Mouse (Mus musculus) heart, embryonic 16.5 days (tissue): ENCODE results near the gene Slc25a34. TPM values are rescaled to one million over a fixed set of nuclear protein-coding genes. Genes with fewer than 3 reads are reported as not detected.

Experiments
- ATAC-seq: fragments of 200-750 bp; cut with Nextera tagmentation; replicated peaks from 2 replicates; pipeline ENCODE4 v1.8.0; 2017; ENCODE audit warnings: moderate number of reproducible peaks; ENCODE audit not compliant: insufficient read depth, low FRiP score; ENCODE audit errors: extremely low read depth
- H3K27ac ChIP-seq: fragments of 300-500 bp; sonication (generic); 2 replicates; pipeline ENCODE4 v1.5.1; 2014; ENCODE audit warnings: mild to moderate bottlenecking, low read length, control low read depth, moderate library complexity
- H3K27me3 ChIP-seq: fragments of 300-500 bp; sonication (generic); 2 replicates; pipeline ENCODE4 v1.6.1; 2014; ENCODE audit warnings: low read length, mixed read lengths; ENCODE audit not compliant: control insufficient read depth, insufficient read depth
- H3K36me3 ChIP-seq: fragments of 300-500 bp; sonication (generic); 2 replicates; pipeline ENCODE4 v1.6.1; 2014; ENCODE audit not compliant: control insufficient read depth, insufficient read depth
- H3K4me1 ChIP-seq: fragments of 300-500 bp; sonication (generic); 2 replicates; pipeline ENCODE4 v1.6.1; 2014; ENCODE audit warnings: low read length, mixed read lengths; ENCODE audit not compliant: control insufficient read depth, insufficient read depth
- H3K4me2 ChIP-seq: fragments of 300-500 bp; sonication (generic); 2 replicates; pipeline ENCODE4 v1.6.1; 2014; ENCODE audit warnings: low read depth, mild to moderate bottlenecking, control low read depth, low read length
- H3K4me3 ChIP-seq: fragments of 300-500 bp; sonication (generic); 2 replicates; pipeline ENCODE4 v1.5.1; 2014; ENCODE audit warnings: mild to moderate bottlenecking, control low read depth, low read length
- H3K9ac ChIP-seq: fragments of 300-500 bp; sonication (generic); 2 replicates; pipeline ENCODE4 v1.6.1; 2014; ENCODE audit warnings: low read length, control low read depth
- H3K9me3 ChIP-seq: fragments of 300-500 bp; sonication (generic); replicated peaks from 2 replicates; pipeline ENCODE4 v1.6.1; 2016; ENCODE audit warnings: low read length; ENCODE audit not compliant: control insufficient read depth
- WGBS: fragments of 180-500 bp; shearing (Covaris S2); extraction: QIAGEN DNeasy Blood & Tissue Kit; methylation state at CpG from one replicate; pipeline ENCODE4 v1.1.7; 2014; 5-methylcytosine and 5-hydroxymethylcytosine counted together
- polyA plus RNA-seq: library from polyadenylated mRNA; unstranded; fragments of >200 nt; fragmentation: Nextera tagmentation; extraction: Ambion mirVana; gene quantifications from 2 replicates; pipeline ENCODE4 v1.2.1, GENCODE M21; 2015

Gene Slc25a34
- polyA plus RNA-seq, 1 experiment from 2014 or later, result 1.3 TPM

DNA sequence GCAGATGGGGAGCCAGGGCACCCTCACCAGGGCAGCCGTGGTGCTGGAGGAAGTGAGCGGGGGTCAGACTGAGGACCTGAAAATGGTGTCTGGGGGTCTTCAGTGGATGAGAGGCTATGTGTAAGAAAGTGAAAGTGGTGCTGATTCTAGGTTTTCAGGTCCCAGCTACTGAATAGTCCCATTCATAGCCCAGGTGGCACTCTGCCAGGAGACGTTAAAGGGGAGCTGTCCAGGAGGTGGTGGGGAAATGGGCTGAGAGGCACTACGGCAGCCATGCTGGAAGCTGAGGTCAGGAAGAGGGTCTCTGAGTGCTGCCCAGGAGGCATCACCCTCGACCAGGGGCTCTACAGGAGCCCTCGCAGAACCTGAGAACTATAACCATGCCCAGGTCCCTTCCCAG is 25.6 kb upstream of the Slc25a34 start:
- 59% methylated on average over 6 of the region's 6 CpGs for WGBS
- Histone ChIP-seq H3K9me3 (no peaks in the 10 kb centered on the region), H3K4me2 (no peak overlapping the region), H3K9ac (no peak overlapping the region), H3K4me3 (no peak overlapping the region), H3K36me3 (peaks cover 6% of the 10 kb centered on the region), H3K27me3 (no peaks in the 10 kb centered on the region), H3K27ac (no peak overlapping the region), H3K4me1 (peaks cover 16% of the 10 kb centered on the region)
- ATAC-seq, result no peak

DNA sequence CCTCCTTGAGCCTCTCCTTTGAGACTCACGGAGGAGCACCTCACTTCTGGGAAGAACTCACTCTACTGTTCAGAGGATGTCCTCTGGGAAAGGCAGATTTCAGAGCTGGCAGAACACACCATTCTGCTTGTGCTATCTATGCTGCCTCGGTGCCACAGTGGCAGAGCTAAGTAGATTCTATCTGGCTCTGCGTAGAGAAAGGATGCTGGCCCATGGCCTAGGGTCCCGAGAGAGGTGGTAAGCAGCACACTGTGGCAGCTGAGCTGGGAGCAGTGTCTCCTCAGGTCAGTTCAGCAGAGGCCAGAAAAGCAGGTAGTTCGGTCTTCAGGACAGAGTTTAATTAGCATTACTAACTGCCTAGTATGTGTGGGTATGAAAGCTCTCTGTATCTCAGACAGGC is 24.6 kb upstream of the Slc25a34 start:
- H3K4me3 ChIP-seq, result no peak overlapping the region
- H3K36me3 ChIP-seq, result peaks cover 6% of the 10 kb centered on the region
- 79% methylated on average over 5 of the region's 5 CpGs for WGBS
- H3K27me3 ChIP-seq, result no peaks in the 10 kb centered on the region
- no peak for ATAC-seq
- H3K27ac ChIP-seq, result 0 out of 2 replicates have a peak overlapping the region, but pooled peaks have one; percentile 36
- H3K4me1 ChIP-seq, result peaks cover 24% of the 10 kb centered on the region
- H3K4me2 ChIP-seq, result no peak overlapping the region
- no peaks in the 10 kb centered on the region for H3K9me3 ChIP-seq
- H3K9ac ChIP-seq, result no peak overlapping the region

DNA sequence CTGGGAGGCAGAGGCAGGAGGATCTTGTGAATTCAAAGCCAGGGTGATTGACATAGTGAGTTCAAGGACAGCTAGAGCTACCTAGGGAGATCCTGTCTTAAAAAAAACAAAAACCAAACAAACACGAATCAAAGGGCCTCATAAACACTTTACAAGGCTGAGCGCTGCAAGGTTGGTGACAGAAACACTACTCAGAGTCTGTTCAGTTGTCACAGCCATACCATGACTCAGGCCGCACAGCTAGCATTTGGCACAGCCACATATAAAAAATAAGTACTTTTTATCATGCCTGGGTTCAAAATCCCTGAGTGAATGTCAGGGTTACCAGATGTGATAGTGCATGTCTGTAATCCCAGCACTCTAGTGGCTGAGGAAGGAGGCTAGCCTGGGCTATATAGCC is 23.6 kb upstream of the Slc25a34 start:
- ATAC-seq, result no peak
- H3K4me2 ChIP-seq, result no peak overlapping the region
- no peaks in the 10 kb centered on the region for H3K27me3 ChIP-seq
- H3K4me1 ChIP-seq, result peaks cover 30% of the 10 kb centered on the region
- H3K4me3 ChIP-seq, result no peak overlapping the region
- H3K27ac ChIP-seq, result no peak overlapping the region
- H3K9me3 ChIP-seq, result no peaks in the 10 kb centered on the region
- no peak overlapping the region for H3K9ac ChIP-seq
- peaks cover 6% of the 10 kb centered on the region for H3K36me3 ChIP-seq
- WGBS, result 88% methylated on average over 3 of the region's 3 CpGs

DNA sequence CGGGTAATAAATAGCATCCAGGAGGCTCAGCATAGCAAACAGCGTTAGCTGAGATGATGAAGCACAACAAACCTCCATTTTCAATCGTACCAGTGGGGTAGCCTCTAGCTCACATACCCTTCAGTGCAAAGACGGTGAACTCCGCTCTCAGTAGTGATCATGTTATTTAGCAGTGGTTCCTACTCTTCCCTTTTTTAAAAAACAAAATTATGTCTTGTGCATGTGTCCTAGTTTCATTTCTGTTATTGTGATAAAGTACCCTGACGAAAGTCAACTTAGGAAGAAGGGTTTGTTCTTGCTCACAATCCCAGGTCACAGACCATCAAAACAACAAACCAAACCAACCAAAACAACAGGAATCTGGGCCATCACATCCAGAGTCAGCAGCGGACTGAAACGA is 22.4 kb upstream of the Slc25a34 start:
- Histone ChIP-seq H3K9ac (no peak overlapping the region), H3K9me3 (no peaks in the 10 kb centered on the region), H3K4me1 (peaks cover 37% of the 10 kb centered on the region), H3K27me3 (no peaks in the 10 kb centered on the region), H3K4me2 (no peak overlapping the region), H3K27ac (no peak overlapping the region), H3K36me3 (peaks cover 14% of the 10 kb centered on the region), H3K4me3 (no peak overlapping the region)
- ATAC-seq, result no peak
- 91% methylated on average over 8 of the region's 8 CpGs for WGBS

DNA sequence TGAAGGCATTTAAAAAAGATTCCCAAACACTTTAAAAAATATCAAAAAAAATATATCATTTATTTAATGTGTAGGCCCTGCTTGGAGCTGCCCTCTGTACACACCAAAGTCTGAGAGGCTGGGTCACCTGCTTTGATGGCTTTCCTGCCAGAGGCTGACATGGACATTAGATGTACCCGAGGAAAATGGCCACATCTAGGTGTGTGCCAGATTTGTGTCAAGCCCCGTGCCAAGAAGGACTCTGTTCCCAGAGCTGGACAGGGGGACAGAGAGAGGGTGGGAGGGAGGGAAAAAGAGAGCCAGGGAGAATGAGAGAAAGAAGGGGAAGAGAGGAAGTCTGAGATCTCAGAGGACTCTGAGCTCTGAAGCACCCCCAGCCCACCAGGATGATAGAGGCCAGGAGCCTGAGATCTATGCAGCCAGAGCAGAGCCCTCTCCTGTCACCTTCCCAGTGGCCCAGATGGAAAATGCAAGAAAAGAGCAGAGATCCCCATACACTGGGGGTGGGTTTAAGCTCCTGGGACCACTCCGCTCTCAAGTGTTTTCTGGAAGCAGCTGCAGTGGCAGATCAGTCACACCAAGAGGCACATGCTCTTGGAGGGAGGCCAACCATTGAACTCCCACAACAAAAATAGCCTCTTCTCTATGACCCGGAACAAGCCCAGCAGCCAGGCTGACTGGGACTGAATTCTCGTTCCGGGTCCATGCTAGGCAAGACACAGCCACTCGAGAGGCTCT is 19.7 kb upstream of the Slc25a34 start:
- Histone ChIP-seq H3K27ac (peak overlapping the region; percentile 99), H3K4me3 (peak overlapping the region; percentile 20; the same call in 1 of the 2 replicates), H3K4me2 (peak overlapping the region; percentile 57), H3K36me3 (peaks cover 29% of the 10 kb centered on the region), H3K27me3 (no peaks in the 10 kb centered on the region), H3K9ac (peak overlapping the region; percentile 66), H3K4me1 (peaks cover 31% of the 10 kb centered on the region), H3K9me3 (no peaks in the 10 kb centered on the region)
- peak; percentile 85 for ATAC-seq
- WGBS, result 15% methylated on average over 7 of the region's 7 CpGs

DNA sequence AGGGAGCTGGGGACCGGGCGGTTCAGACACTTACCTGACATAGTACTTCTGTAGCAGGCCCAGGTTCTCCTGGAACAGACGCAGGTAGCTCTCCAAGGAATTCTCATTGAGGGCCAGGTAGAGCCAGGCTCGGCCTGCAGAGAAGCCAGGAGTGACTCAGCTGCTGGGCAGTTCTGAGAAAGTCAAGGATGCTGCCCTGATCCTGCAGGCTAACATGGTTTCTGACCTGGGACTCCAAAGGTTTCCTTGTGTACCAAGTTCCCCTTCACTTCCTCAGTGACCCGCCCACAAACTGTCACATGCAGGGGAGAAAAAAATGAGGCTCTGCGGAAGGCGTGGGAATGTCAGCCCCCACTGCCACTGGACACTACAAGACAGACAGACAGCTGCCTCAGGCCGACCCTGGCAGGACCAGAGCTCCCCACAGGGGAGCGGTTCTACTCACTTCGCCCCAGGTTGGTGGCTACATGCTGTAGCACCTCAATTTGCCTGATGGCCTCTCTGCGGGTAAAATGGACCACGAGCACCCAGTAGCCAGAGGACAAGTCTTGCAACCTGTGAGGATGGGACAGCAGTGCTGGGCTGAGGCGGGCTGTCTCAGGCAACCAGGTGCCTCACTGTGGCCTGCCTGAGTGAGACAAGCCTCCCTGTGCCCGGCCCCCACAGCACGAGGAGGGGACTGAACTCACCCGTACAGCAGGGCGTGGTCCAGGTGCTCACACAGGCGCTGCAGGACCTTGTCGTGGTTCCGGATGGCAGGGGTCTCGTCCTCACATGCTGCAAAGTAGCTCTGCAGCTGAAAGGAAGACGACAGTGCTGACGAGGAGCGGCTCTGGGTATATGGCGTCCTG is 18.6 kb upstream of the Slc25a34 start:
- 84% methylated on average over 25 of the region's 25 CpGs for WGBS
- Histone ChIP-seq H3K27ac (peak overlapping the region; percentile 99), H3K9ac (peak overlapping the region; percentile 68), H3K9me3 (no peaks in the 10 kb centered on the region), H3K27me3 (no peaks in the 10 kb centered on the region), H3K4me2 (no peak overlapping the region), H3K4me3 (no peak overlapping the region), H3K4me1 (peaks cover 29% of the 10 kb centered on the region), H3K36me3 (peaks cover 35% of the 10 kb centered on the region)
- no peak for ATAC-seq

DNA sequence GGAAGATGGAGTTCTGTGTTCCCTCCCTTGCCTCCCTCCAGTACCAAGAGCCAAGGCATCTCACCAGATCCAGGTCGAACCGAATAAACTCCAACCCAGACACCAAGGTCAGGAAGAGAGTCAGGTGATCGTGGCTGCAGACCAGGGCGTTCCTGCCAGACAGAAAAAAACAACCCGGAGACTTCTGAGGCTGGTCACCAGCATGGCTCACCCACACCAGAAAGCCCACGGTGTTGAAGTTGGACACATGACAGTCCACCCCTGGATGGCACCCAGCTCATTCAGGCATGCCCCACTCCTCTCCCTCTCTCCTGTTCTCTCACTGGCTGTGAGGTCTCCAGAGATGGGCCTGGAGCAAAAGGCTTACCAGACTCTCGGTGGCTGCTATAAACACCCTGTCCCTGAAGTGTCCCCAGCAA is 17.7 kb upstream of the Slc25a34 start:
- Histone ChIP-seq H3K4me3 (no peak overlapping the region), H3K9ac (peak overlapping the region; percentile 68), H3K4me1 (peaks cover 29% of the 10 kb centered on the region), H3K27ac (peak overlapping the region; percentile 99), H3K36me3 (peaks cover 39% of the 10 kb centered on the region), H3K27me3 (no peaks in the 10 kb centered on the region), H3K4me2 (no peak overlapping the region), H3K9me3 (no peaks in the 10 kb centered on the region)
- no peak for ATAC-seq
- WGBS, result 75% methylated on average over 7 of the region's 7 CpGs

DNA sequence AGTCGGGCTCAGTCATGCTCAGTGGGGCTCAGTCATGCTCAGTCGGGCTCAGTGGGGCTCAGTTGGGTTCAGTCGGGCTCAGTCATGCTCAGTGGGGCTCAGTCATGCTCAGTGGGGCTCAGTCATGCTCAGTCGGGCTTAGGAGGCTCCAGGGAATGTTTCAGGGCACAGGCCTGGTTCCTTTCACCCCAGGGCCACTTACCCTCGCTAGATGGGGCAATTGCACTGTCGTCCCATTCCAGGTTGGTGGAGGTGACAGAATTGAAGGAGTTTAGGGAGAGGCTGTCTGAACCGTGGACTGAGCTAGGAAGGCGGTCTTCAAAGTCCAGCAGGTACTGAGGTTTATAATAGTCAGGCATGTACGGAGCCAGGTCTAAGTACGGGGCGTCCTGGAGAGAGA is 15.9 kb upstream of the Slc25a34 start:
- WGBS, result 75% methylated on average over 11 of the region's 11 CpGs

DNA sequence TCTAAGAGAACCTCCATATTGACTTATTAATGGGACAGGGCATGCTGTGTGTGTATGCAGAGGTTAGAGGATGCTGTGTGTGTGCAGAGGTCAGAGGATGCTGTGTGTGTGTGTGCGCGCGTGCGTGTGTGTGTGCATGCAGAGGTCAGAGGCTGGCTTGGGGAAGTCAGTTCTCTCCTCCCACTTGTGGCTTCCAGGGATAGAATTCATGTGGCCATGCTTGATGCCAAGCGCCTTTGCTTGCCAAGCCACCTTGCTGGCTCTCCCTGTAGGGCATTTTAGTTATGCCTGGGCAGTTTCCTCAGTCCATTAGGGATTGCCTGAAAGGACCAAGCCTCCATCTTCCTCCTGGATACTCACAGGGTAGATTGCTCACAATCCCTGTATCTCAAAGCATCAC is 13.1 kb upstream of the Slc25a34 start:
- no peak for ATAC-seq
- no peak overlapping the region for H3K4me2 ChIP-seq
- H3K9me3 ChIP-seq, result 0 out of 2 replicates have a peak, but pooled peaks cover 2% of the 10 kb centered on the region
- H3K27me3 ChIP-seq, result no peaks in the 10 kb centered on the region
- no peak overlapping the region for H3K4me3 ChIP-seq
- no peak overlapping the region for H3K9ac ChIP-seq
- peaks cover 55% of the 10 kb centered on the region for H3K36me3 ChIP-seq
- WGBS, result 93% methylated on average over 5 of the region's 5 CpGs
- H3K4me1 ChIP-seq, result peaks cover 2% of the 10 kb centered on the region
- H3K27ac ChIP-seq, result no peak overlapping the region

More for the DNA sequence above, 15.9 kb upstream of the Slc25a34 start:
- peaks cover 29% of the 10 kb centered on the region for H3K4me1 ChIP-seq
- H3K9ac ChIP-seq, result no peak overlapping the region
- H3K4me3 ChIP-seq, result no peak overlapping the region
- H3K36me3 ChIP-seq, result peaks cover 45% of the 10 kb centered on the region
- no peak for ATAC-seq
- no peaks in the 10 kb centered on the region for H3K9me3 ChIP-seq
- H3K27ac ChIP-seq, result no peak overlapping the region
- no peaks in the 10 kb centered on the region for H3K27me3 ChIP-seq
- no peak overlapping the region for H3K4me2 ChIP-seq
